Mouse (Mus musculus) cerebellum, adult 2 months (tissue): ENCODE measurements around the gene Pou3f1.

Experiments
- CTCF ChIP-seq: fragments of 200-500 bp; IDR thresholded peaks from 2 replicates; pipeline ENCODE4 v1.5.1; 2011; ENCODE audit warnings: low read depth, mild to moderate bottlenecking, control low read depth, low read length, moderate library complexity, borderline replicate concordance; ENCODE audit not compliant: insufficient read depth
- POLR2A ChIP-seq: fragments of 200-500 bp; IDR thresholded peaks from 2 replicates; pipeline ENCODE4 v1.6.1; 2011; ENCODE audit warnings: low read length, control low read depth, borderline replicate concordance; ENCODE audit not compliant: insufficient read depth

DNA sequence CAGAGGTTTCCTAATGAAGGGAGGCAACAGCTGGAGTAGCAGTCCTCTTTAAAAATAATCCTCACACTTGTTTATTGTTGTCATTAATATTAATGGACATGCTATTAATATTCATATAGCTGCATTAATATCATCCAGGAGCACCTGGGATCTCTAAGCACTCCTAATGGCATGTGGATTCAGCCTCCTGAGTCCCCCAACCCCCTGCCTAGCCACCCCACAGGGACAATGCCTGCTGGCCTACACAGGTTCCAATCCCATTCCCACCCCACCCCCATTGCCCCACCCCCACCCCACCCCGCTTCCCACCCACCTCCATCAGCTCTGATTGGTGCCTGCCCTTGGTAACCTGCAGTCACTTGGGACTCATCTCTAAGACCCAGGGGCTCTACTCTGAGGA lies 40.0 kb upstream of the Pou3f1 start:
- TF ChIP-seq POLR2A (no peak), CTCF (no peak)
